Comparison of ENCODE assay signal across 26 mouse cellular contexts in the genomic region with DNA sequence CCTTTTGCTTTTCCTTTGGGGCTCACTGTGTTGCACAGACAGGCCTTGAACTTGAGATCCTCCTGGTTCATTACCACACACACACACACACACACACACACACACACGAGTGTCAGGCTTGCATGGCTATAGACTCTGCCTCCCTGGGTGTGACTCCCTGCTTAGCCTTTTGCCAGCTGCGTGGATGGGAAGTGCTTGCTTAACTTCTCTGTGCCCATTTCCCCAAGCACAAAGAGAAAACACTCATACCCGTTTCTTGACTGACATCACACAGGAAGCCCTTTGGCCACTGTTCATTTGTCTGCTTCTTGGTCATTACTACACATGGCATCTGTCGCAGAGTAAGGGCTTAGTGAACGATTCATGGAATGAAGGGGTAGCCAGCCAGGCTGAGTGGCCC. TPM values are rescaled to one million over a fixed set of nuclear protein-coding genes. Genes with fewer than 3 reads are reported as not detected.
"Had no signal": no experiment of that assay in that cellular context is flagged by ENCODE, and none has a peak within 500 bp of the region (broad histone marks: within the 10 kb centered on the region; RNA-seq: fewer than 3 reads in every experiment).

No protein-coding gene starts in this region.

- H3K9ac ChIP-seq: limb, embryonic 13.5 days; neural tube, embryonic 12.5 days; neural tube, embryonic 15.5 days; stomach, embryonic 15.5 days had no signal

- H3K9me3 ChIP-seq: limb, embryonic 10.5 days; limb, embryonic 13.5 days; neural tube, embryonic 12.5 days; neural tube, embryonic 15.5 days; stomach, embryonic 15.5 days had no signal

- ATAC-seq: intestine, postnatal 0 days had no signal

- DNase-seq: kidney, adult 2 months; layer of hippocampus, adult 9-11 months; liver; lung, adult 2 months; lung, postnatal 14 days; lung, postnatal 4 days; midbrain, embryonic 14.5 days; right cerebral cortex, postnatal 25 days; spleen, adult 18-20 months; thymus, adult 2 months; thymus, postnatal 14 days; thymus, postnatal 4 days had no signal

- H3K27ac ChIP-seq: kidney, postnatal 0 days; layer of hippocampus, adult 2 months; limb, embryonic 10.5 days; limb, embryonic 13.5 days; neural tube, embryonic 12.5 days; neural tube, embryonic 15.5 days; stomach, embryonic 15.5 days had no signal

- H3K4me3 ChIP-seq: layer of hippocampus, adult 2 months; limb, embryonic 10.5 days; limb, embryonic 13.5 days; neural tube, embryonic 12.5 days; neural tube, embryonic 15.5 days; stomach, embryonic 15.5 days had no signal

- H3K4me2 ChIP-seq: limb, embryonic 13.5 days; midbrain, embryonic 11.5 days; neural tube, embryonic 12.5 days; neural tube, embryonic 15.5 days; stomach, embryonic 15.5 days had no signal

- H3K36me3 ChIP-seq: limb, embryonic 10.5 days; limb, embryonic 13.5 days; neural tube, embryonic 12.5 days; neural tube, embryonic 15.5 days; stomach, embryonic 15.5 days had no signal

RNA-seq across cellular contexts. Expression of a gene that starts 4.5 kb away (rescaled TPM):
- total RNA-seq: megakaryocyte-erythroid progenitor cell, adult 5-6 weeks had no signal

RNA-seq across cellular contexts. Expression of a gene that starts 8.1 kb away (rescaled TPM):
- total RNA-seq: megakaryocyte-erythroid progenitor cell, adult 5-6 weeks; midbrain, postnatal 0 days had no signal
- polyA plus RNA-seq: midbrain, embryonic 14.5 days had no signal

RNA-seq across cellular contexts. Expression of a gene that starts 59.5 kb away (rescaled TPM):
- total RNA-seq: megakaryocyte-erythroid progenitor cell, adult 5-6 weeks had no signal
- polyA plus RNA-seq: kidney, adult 2 months; kidney, embryonic 14.5 days; kidney, postnatal 0 days; liver, embryonic 16.5 days; lung, embryonic 16.5 days; midbrain, embryonic 11.5 days; midbrain, embryonic 14.5 days; neural tube, embryonic 12.5 days; neural tube, embryonic 15.5 days; stomach, embryonic 15.5 days had no signal
